Mouse (Mus musculus): Measurements from ENCODE around the gene Rab30. TPM values are rescaled to one million over a fixed set of nuclear protein-coding genes. Genes with fewer than 3 reads are reported as not detected.

The Rab30 gene
- polyA plus RNA-seq, 1 experiment, result 0.96 TPM

GRCm38 (mm10) chr7:92866526-92866925, 125.1 kb downstream of the Rab30 start:
- no peak for TF ChIP-seq POLR2A (IDR thresholded peaks at IDR 0.05; ENCODE audit: borderline replicate concordance, extremely low read depth, low read depth, low read length)
- TF ChIP-seq CTCF (IDR thresholded peaks at IDR 0.05; ENCODE audit: insufficient read depth, low read length), result 0 out of 2 replicates have a peak, but pooled peaks have one; percentile 14
- WGBS, result 15% methylated on average over 2 of the region's 2 CpGs
- no peak for DNase-seq
- Histone ChIP-seq H3K4me3 (replicated peaks; ENCODE audit: extremely low read depth, low read depth, low read length) (no peak overlapping the region), H3K4me1 (ENCODE audit: control insufficient read depth, insufficient read depth, low read length) (no peaks in the 10 kb centered on the region)

GRCm38 (mm10) chr7:92870161-92870560, 128.8 kb downstream of the Rab30 start:
- TF ChIP-seq POLR2A (IDR thresholded peaks at IDR 0.05; ENCODE audit: borderline replicate concordance, extremely low read depth, low read depth, low read length) (no peak), CTCF (IDR thresholded peaks at IDR 0.05; ENCODE audit: insufficient read depth, low read length) (no peak)
- H3K4me3 ChIP-seq (replicated peaks; ENCODE audit: extremely low read depth, low read depth, low read length), result no peak overlapping the region
- peaks cover 2% of the 10 kb centered on the region; the same call in 1 of the 2 replicates for H3K4me1 ChIP-seq (ENCODE audit: control insufficient read depth, insufficient read depth, low read length)
- DNase-seq, result no peak
- WGBS, result 61% methylated on average over 3 of the region's 3 CpGs

DNA sequence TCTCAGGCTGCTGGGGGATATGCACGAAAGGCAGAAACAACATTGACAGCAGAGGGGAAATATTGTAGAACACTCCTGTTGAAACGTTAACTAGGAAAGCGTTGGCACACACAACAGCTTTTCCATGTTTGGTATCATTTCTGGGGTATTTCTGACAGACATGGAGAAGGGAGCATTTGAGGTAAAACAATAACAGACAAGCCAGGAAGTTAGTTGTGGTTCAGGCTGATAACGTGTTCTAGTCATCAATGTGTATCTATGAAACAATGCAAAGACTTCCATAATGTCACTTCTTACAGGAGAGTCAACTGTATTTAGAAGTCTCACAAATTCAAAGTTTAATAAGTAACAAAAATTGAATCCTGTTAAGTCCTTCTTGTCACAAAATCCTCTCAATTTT, 130.2 kb downstream of the Rab30 start:
- Histone ChIP-seq H3K4me1 (ENCODE audit: control insufficient read depth, insufficient read depth, low read length) (peaks cover 2% of the 10 kb centered on the region; the same call in 1 of the 2 replicates), H3K4me3 (replicated peaks; ENCODE audit: extremely low read depth, low read depth, low read length) (no peak overlapping the region)
- no peak for TF ChIP-seq POLR2A (IDR thresholded peaks at IDR 0.05; ENCODE audit: borderline replicate concordance, extremely low read depth, low read depth, low read length)
- TF ChIP-seq CTCF (IDR thresholded peaks at IDR 0.05; ENCODE audit: insufficient read depth, low read length), result no peak
- DNase-seq, result no peak
- WGBS, result 73% methylated on average over 4 of the region's 4 CpGs

GRCm38 (mm10) chr7:92874116-92874675, 132.8 kb downstream of the Rab30 start, which contains the start of the genes Ddias and Prcp:
TSS of gene Ddias (minus strand) at chr7:92874247.
TSS of gene Prcp (plus strand) at chr7:92874470.
- H3K4me3 ChIP-seq (replicated peaks; ENCODE audit: extremely low read depth, low read depth, low read length), result peak within 1 kb of the TSS; percentile 92
- TF ChIP-seq POLR2A (IDR thresholded peaks at IDR 0.05; ENCODE audit: borderline replicate concordance, extremely low read depth, low read depth, low read length), result peak; percentile 56; the same call in 1 of the 2 replicates
- TF ChIP-seq CTCF (IDR thresholded peaks at IDR 0.05; ENCODE audit: insufficient read depth, low read length), result peak; percentile 76
- peak; percentile 95 for DNase-seq
- under 1% methylated on average over 53 of the region's 53 CpGs for WGBS
- peaks cover 2% of the 10 kb centered on the region for H3K4me1 ChIP-seq (ENCODE audit: control insufficient read depth, insufficient read depth, low read length)

- peaks cover 6% of the 10 kb centered on the region for H3K4me1 ChIP-seq (ENCODE audit: control insufficient read depth, insufficient read depth, low read length)
- under 1% methylated on average over 29 of the region's 29 CpGs for WGBS
- peak; percentile 91 for DNase-seq
- TF ChIP-seq POLR2A (IDR thresholded peaks at IDR 0.05; ENCODE audit: borderline replicate concordance, extremely low read depth, low read depth, low read length) (peak; percentile 84; the same call in 1 of the 2 replicates), CTCF (IDR thresholded peaks at IDR 0.05; ENCODE audit: insufficient read depth, low read length) (no peak)
- peak overlapping the region; percentile 92 for H3K4me3 ChIP-seq (replicated peaks; ENCODE audit: extremely low read depth, low read depth, low read length)
Measured at GRCm38 (mm10) chr7:92874761-92875408, 133.5 kb downstream of the Rab30 start.

GRCm38 (mm10) chr7:92876066-92876465, 134.7 kb downstream of the Rab30 start:
- Histone ChIP-seq H3K4me3 (replicated peaks; ENCODE audit: extremely low read depth, low read depth, low read length) (no peak overlapping the region), H3K4me1 (ENCODE audit: control insufficient read depth, insufficient read depth, low read length) (peaks cover 6% of the 10 kb centered on the region)
- TF ChIP-seq POLR2A (IDR thresholded peaks at IDR 0.05; ENCODE audit: borderline replicate concordance, extremely low read depth, low read depth, low read length) (no peak), CTCF (IDR thresholded peaks at IDR 0.05; ENCODE audit: insufficient read depth, low read length) (no peak)
- 16% methylated on average over 3 of the region's 3 CpGs for WGBS
- no peak for DNase-seq

DNA sequence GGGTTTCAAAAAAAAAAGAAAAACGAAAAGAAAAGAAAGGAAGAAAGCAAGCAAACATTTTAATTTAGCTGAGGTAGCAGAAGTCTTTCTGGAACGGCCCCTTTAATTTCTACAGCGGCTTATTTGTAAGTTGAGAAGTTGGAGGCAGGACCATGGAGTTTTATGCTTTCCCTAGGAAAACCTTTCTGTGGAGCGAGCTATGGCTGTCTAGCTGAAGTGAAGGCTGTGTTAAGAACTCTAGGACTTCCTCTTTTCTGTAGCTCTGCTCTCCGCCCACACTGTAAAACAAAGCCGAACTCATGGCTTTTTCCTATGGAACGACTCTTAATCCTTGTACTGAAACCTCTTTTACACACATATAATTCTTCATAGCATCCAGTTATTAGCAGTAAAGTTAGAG, 135.1 kb downstream of the Rab30 start:
- DNase-seq, result no peak
- 11% methylated on average over 7 of the region's 7 CpGs for WGBS
- TF ChIP-seq POLR2A (IDR thresholded peaks at IDR 0.05; ENCODE audit: borderline replicate concordance, extremely low read depth, low read depth, low read length) (no peak), CTCF (IDR thresholded peaks at IDR 0.05; ENCODE audit: insufficient read depth, low read length) (no peak)
- Histone ChIP-seq H3K4me1 (ENCODE audit: control insufficient read depth, insufficient read depth, low read length) (peaks cover 6% of the 10 kb centered on the region), H3K4me3 (replicated peaks; ENCODE audit: extremely low read depth, low read depth, low read length) (no peak overlapping the region)

- H3K4me1 ChIP-seq (ENCODE audit: control insufficient read depth, insufficient read depth, low read length), result peaks cover 5% of the 10 kb centered on the region
- no peak overlapping the region for H3K4me3 ChIP-seq (replicated peaks; ENCODE audit: extremely low read depth, low read depth, low read length)
- 47% methylated on average over 7 of the region's 7 CpGs for WGBS
- TF ChIP-seq POLR2A (IDR thresholded peaks at IDR 0.05; ENCODE audit: borderline replicate concordance, extremely low read depth, low read depth, low read length) (peak; percentile 37; the same call in 1 of the 2 replicates), CTCF (IDR thresholded peaks at IDR 0.05; ENCODE audit: insufficient read depth, low read length) (no peak)
- DNase-seq, result no peak
Measured at GRCm38 (mm10) chr7:92878575-92879285, 137.3 kb downstream of the Rab30 start.

- H3K4me1 ChIP-seq (ENCODE audit: control insufficient read depth, insufficient read depth, low read length), result peaks cover 8% of the 10 kb centered on the region
- no peak for TF ChIP-seq CTCF (IDR thresholded peaks at IDR 0.05; ENCODE audit: insufficient read depth, low read length)
- TF ChIP-seq POLR2A (IDR thresholded peaks at IDR 0.05; ENCODE audit: borderline replicate concordance, extremely low read depth, low read depth, low read length), result no peak
- 68% methylated on average over 9 of the region's 9 CpGs for WGBS
- DNase-seq, result no peak
- no peak overlapping the region for H3K4me3 ChIP-seq (replicated peaks; ENCODE audit: extremely low read depth, low read depth, low read length)
Measured at GRCm38 (mm10) chr7:92883850-92884716, 142.7 kb downstream of the Rab30 start.
